Mouse (Mus musculus) cerebellum, postnatal 4 days (tissue): ENCODE results near the gene Tppp2.

Experiments
- DNase-seq, 2 experiments: peaks; one replicate each; pipeline ENCODE4 v3.0.0; 2022; ENCODE audit warnings: low spot score in 2 of 2, mixed read lengths in 1 of 2

The Tppp2 gene

GRCm38 (mm10) chr14:51918125-51918524 is at the start of gene Tppp2:
Tppp2 (plus strand) TSS chr14:51918425.
- no peak for DNase-seq

- no peak for DNase-seq
Observed at GRCm38 (mm10) chr14:51870756-51871155, 47.5 kb upstream of the Tppp2 start.

DNA sequence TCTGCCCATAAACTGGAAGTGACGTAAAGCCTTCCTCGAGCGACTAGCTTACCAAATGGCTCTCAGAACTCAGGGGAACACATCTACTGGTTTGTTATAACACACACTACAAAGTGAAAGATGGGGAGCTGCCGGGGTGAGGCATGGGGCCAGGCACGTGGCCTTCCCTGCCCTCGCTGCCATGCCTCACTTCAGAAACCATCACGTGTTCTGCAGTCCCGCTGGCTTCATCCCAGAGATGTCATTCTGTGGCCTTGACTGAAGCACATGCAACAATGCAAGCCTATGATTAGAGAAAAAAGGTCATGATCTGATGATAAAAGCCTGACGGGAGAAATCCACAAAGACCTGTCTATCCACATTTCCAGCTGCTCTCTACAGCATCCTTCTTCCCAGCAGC is 46.5 kb upstream of the Tppp2 start:
- DNase-seq, result no peak

DNA sequence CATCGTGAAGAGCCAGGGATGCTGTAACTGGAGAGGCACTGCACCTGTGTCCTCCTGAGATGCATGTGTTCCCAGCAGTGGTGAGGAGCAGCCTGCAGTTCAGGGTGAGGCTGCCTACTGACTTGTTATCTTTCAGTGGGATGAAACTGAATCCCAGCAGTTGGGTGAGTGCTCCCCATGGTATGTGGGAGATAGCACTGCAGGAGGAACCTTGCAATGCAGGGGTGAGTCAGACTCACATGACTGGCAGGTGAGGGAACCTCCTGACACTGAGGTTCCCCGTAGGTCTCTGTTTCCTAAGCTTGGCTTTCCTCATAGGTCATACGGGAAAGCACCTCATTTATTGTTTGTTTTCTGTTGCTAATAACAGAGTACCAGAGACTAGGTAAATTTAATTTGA is 40.7 kb upstream of the Tppp2 start:
- no peak for DNase-seq

DNA sequence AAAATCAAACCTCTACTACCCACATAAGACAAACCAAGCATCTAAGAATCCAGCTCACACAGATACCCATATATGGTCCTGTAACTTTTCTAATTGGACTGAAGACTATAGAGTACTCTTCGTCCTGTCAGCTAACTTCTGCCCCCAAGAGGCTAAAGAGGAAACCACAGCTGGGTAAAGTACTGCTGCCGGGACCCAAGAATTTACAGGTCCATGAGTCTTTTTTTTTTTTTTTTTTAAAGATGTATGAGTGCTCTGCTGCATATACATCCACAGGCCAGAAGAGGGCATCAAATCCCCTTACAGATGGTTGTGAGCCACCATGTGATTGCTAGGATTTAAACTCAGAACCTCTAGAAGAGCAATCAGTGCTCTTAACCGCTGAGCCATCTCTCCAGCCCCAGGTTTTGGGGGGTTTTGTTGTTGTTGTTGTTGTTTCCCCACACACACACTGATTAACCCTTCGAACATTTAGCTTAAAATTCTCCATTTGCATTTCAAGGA is 34.6 kb upstream of the Tppp2 start:
- peak; percentile 40 to 76 for DNase-seq

DNA sequence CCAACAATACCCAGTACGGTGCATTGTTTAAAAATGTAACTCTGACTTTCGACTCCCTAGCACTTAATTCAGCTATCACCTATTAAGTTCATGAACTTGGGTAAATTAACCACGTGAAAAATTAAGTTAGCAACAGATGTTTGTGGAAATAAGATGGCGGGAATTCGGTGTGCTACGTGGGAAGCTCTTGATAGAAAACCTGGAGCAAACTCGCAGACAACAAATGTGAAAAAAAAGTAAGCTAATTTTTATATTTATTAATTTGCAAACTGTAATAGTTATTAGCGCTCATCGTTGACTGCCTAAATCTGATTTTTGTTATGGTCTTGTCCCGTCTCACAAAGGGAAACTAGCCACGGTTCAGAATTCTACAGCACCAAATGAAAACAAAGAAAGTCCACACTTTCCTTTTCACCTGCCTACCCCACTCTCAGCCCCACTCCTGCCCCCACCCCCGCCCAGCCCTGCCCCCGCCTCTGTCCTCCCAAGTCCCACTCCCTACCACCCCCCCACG is 34.1 kb upstream of the Tppp2 start:
- no peak for DNase-seq

- DNase-seq, result peak; percentile 75 to 92
Observed at GRCm38 (mm10) chr14:51884598-51885331, 33.5 kb upstream of the Tppp2 start, which contains the start of gene Mettl17. Mettl17 (plus strand) TSS chr14:51884842.

DNA sequence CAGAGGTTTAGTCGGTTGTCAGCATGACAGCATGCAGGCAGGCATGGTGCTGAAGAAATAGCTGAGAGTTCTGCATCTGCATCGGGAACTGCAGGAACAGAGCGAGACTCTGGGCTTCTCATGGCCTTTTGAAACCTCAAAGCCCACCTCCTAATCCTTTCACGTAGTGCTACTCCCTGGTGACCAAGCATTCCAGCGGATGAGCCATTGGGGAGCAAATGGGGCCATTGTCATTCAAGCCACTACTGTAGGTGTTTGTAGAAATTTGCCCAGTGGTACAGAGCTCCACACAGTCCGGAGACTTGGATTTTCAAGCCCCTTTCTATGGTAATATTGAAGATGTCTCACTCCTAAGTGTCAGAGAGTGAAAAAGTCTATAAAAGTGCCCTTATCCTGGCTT is 32.2 kb upstream of the Tppp2 start:
- no peak for DNase-seq

DNA sequence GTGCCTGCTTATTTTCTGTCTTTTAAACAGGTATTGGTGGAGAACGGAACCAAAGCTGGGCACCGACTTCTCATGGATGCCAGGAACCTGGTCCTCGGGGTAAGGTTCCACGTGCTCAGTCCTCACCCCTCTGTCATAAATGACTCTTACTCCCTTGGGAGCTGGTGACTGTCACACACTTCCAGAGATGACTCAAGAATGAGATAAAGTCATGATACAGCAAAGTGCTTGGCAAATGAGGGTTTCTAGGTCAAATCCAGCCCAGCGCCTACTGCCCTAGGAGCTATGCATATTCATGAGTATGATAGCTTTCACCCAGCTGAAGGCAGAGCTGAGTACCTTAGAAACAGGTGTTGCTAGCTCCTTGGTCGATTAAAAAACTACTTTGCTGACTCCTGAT is 28.4 kb upstream of the Tppp2 start:
- no peak for DNase-seq

GRCm38 (mm10) chr14:51892191-51892939 is 25.9 kb upstream of the Tppp2 start, which contains the start of gene Slc39a2:
Slc39a2 (plus strand) TSS chr14:51892889.
- DNase-seq, result no peak

DNA sequence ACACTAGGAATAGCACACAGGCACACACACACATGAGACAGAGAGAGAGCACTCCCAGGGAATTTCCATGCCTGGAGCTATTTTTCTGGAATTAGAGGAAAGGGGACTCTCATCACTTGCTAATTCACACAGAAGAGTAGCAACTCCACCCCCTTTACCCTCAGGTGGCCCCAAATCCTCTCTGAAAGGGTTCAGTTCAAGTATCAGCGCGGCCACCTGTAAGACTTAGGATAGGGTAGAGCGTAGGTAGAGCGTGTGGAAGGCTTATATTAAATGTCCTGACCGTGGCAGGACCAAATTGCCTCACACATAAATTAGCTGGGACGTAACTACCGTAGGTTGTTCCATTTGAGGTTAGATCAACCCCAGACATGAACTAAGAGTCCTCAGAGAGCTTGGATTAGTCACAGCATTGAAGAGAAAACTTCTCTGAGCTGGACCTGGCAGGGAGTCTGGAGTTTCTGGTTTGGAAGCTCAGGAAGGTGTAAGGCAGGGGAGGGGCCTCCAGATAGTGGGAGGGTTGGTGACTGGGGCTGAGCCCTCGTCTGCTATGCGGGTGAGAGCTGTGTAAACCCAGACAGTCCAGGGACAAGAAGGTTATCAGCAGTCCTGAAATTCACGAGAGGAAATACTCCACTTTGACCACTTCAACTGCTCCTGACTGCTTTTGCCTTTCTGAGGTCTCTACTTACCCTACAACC is 25.0 kb upstream of the Tppp2 start:
- no peak for DNase-seq

GRCm38 (mm10) chr14:51893809-51894208 is 24.4 kb upstream of the Tppp2 start:
- no peak for DNase-seq

DNA sequence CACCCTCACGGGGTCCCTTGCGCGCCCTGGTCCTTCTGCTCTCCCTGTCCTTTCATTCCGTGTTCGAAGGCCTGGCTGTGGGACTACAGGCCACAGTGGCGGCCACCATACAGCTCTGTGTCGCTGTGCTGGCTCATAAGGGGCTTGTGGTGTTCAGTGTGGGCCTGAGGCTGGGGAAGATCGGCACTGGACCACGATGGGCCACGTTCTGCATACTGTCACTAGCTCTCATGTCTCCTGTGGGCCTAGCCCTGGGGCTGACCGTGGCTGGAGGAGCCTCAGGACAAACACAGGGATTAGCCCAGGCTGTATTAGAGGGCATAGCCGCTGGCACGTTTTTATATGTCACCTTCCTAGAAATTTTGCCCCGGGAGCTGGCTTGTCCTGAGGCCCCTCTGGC is 23.2 kb upstream of the Tppp2 start:
- no peak for DNase-seq

GRCm38 (mm10) chr14:51896019-51896418 is 22.2 kb upstream of the Tppp2 start:
- no peak for DNase-seq

- DNase-seq, result no peak
Observed at GRCm38 (mm10) chr14:51896539-51897170, 21.6 kb upstream of the Tppp2 start.

GRCm38 (mm10) chr14:51899351-51899750 is 18.9 kb upstream of the Tppp2 start:
- DNase-seq, result no peak

DNA sequence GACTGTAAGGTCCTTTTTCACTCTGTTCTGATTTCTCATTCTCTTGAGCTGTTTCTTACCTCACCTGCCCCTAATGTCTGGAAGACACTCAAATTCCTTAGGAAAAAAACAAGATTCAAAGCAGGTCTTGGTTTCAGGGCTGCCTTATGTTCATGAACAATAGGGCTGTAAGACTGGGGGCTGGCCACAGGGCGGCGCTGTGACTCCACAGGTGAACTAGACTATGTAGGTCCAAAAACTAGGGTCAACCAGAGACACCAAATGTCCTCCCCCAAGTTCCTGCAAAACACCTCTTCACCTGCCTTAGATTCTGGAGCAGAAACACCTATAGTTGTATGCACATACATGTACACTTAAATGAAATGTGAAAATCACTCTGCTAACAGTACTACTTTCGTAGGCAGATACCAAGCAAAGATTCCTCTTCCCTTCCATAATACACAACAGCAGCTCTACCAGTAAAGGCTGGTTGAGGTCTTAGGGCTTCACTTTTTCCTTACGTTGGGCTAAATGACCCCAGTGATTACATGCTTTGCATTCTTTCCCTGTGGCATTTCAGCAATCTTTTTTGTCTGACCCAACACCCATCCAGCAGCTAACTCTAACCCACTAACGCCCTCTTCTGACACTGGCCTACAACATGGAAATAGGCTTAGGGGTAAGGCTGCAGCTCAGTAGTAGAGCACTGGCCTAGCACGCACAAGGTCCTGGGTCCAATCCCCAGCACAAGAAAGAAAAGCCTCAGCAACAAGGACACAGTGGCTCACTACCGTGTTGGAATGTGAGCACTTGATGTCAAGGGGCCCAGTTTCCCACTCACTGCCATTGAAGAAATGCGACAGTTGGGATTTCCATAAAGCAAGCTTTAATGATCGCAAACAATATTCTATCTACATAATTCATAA is 15.2 kb upstream of the Tppp2 start:
- peak; percentile 85 to 87 for DNase-seq

DNA sequence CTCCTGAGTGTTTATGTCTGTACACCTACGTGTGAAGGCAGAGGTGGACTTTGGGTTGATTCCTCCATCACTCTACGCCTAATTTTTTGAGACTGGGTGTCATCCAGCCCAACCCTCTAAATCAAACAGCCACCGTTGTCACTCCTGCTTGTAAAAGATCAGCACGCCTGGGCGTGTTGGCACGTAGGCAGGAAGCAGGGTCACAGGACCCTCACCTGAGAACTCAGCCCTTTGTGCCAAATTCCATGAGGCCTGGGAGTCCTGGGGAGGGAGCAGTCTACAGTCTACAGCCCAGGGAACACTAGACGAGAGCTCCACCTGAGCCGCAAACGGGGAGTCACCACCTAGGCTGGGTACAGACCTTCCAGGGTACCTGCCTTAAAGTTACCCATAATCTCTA is 14.4 kb upstream of the Tppp2 start:
- no peak for DNase-seq

GRCm38 (mm10) chr14:51904706-51905105 is 13.5 kb upstream of the Tppp2 start:
- no peak for DNase-seq

GRCm38 (mm10) chr14:51906102-51906501 is 12.1 kb upstream of the Tppp2 start:
- no peak for DNase-seq

DNA sequence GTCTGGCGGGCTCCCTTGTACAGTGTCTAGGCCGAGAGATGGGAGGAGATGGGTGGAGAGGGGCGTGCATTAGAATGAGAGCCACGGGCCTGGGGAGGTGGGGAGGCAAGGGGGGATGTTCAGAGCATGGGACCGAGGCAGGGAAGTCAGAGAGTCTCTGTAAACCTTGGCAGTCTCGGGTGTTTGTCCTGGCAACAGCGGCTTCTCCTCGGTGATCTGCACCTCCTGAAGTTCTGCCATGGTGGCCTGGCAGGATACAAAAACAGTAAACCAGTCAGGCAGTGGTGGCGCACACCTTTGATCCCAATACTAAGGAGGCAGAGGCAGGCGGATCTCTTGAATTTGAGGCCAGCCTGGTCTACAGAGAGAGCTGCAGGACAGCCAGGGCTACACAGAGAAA is 6.9 kb upstream of the Tppp2 start:
- DNase-seq, result no peak
